Mouse (Mus musculus) forebrain, postnatal 0 days (tissue): ENCODE measurements at regions not wholly inside any gene's neighbourhood (a gene's known extent, or its start where the extent isn't known, plus 50 kb on each side); places are given as distances from the start of the nearest gene placed in this dataset.

Source experiments
- ATAC-seq: fragments of 200-750 bp; cut with Nextera tagmentation; 2 replicates; pipeline ENCODE4 v1.8.0; 2017; ENCODE audit warnings: mild to moderate bottlenecking, moderate library complexity
- DNase-seq: peaks from one replicate; pipeline ENCODE4 v3.0.0-alpha.2; 2015
- H3K27ac ChIP-seq: fragments of 300-500 bp; sonication (generic); 2 replicates; pipeline ENCODE4 v1.5.1; 2014; ENCODE audit warnings: low read depth, mild to moderate bottlenecking, antibody characterized with exemption, low read length, moderate library complexity, mixed read lengths
- H3K27me3 ChIP-seq: fragments of 300-500 bp; sonication (generic); 2 replicates; pipeline ENCODE4 v1.6.1; 2014; ENCODE audit warnings: mild to moderate bottlenecking, low read length, mixed read lengths; ENCODE audit not compliant: insufficient read depth
- H3K36me3 ChIP-seq: fragments of 300-500 bp; sonication (generic); 2 replicates; pipeline ENCODE4 v1.6.1; 2014; ENCODE audit warnings: mild to moderate bottlenecking, moderate library complexity; ENCODE audit not compliant: insufficient read depth
- H3K4me1 ChIP-seq: fragments of 300-500 bp; sonication (generic); 2 replicates; pipeline ENCODE4 v1.6.1; 2014; ENCODE audit warnings: antibody characterized with exemption; ENCODE audit not compliant: insufficient read depth
- H3K4me2 ChIP-seq: fragments of 300-500 bp; sonication (generic); 2 replicates; pipeline ENCODE4 v1.6.1; 2014; ENCODE audit warnings: low read depth, mild to moderate bottlenecking, moderate library complexity
- H3K4me3 ChIP-seq: fragments of 300-500 bp; sonication (generic); 2 replicates; pipeline ENCODE4 v1.5.1; 2014; ENCODE audit warnings: low read depth, low read length, mixed read lengths
- H3K9ac ChIP-seq: fragments of 300-500 bp; sonication (generic); 2 replicates; pipeline ENCODE4 v1.6.1; 2014; ENCODE audit warnings: mild to moderate bottlenecking
- H3K9me3 ChIP-seq: fragments of 300-500 bp; sonication (generic); 2 replicates; pipeline ENCODE4 v1.6.1; 2016; ENCODE audit warnings: low read length
- CTCF ChIP-seq: sonication (generic); IDR thresholded peaks from 2 replicates; pipeline ENCODE4 v1.5.1; 2016; ENCODE audit warnings: antibody characterized with exemption, control low read depth, low read depth
- WGBS: fragments of 180-500 bp; shearing (Covaris S2); extraction: QIAGEN DNeasy Blood & Tissue Kit; methylation state at CpG from one replicate; pipeline ENCODE4 v1.1.7; 2014; 5-methylcytosine and 5-hydroxymethylcytosine counted together

DNA sequence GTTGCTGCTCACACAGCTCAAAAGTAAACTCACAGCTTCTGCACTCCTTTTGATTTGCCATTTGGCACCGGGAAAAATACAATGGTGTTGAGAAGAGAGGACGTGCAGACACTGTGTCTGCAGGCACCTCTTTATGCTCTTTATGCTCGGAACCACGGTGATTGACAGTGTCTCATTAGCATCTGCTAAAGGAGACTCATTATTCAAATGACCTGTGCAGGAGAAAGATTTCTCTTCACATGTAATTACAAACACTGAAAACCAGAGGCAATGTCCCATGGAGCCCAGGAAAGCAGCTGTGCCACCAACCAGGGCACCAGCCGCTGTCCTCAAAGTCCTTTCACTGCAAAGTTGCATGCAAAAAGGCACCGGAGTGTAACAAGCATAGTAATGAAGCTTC is 175.2 kb downstream of the Plod2 start:
- Histone ChIP-seq H3K4me1 (no peaks in the 10 kb centered on the region), H3K9ac (no peak overlapping the region), H3K27ac (no peak overlapping the region), H3K27me3 (no peaks in the 10 kb centered on the region), H3K4me3 (no peak overlapping the region), H3K36me3 (no peaks in the 10 kb centered on the region), H3K4me2 (no peak overlapping the region), H3K9me3 (no peaks in the 10 kb centered on the region)
- 10% methylated on average over 6 of the region's 6 CpGs for WGBS
- DNase-seq (no peak), ATAC-seq (peak; percentile 77)
- TF ChIP-seq CTCF = no peak

DNA sequence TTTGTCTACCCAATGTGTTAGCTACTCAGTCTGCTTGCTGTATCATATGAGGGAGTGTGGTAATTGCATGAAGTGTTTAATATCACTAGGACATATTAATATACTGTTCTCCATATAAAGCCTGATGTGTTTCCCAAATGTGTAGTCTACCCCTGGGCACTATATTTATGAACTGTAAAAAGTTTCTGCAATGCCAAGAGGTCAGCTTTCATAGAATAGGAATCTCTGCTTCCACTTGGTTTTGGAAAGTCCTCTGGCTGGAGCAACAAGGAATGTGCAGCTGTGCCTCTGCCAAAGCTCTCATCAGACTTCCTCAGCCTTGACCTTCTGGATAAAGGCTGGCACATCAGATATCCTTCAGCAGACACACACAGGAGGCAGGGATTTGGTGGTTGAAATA is 176.3 kb downstream of the Plod2 start:
- Histone ChIP-seq H3K36me3 (no peaks in the 10 kb centered on the region), H3K9me3 (no peaks in the 10 kb centered on the region), H3K4me1 (no peaks in the 10 kb centered on the region), H3K4me3 (no peak overlapping the region), H3K9ac (no peak overlapping the region), H3K4me2 (no peak overlapping the region), H3K27ac (no peak overlapping the region), H3K27me3 (no peaks in the 10 kb centered on the region)
- DNase-seq (no peak), ATAC-seq (no peak)
- no peak for TF ChIP-seq CTCF

DNA sequence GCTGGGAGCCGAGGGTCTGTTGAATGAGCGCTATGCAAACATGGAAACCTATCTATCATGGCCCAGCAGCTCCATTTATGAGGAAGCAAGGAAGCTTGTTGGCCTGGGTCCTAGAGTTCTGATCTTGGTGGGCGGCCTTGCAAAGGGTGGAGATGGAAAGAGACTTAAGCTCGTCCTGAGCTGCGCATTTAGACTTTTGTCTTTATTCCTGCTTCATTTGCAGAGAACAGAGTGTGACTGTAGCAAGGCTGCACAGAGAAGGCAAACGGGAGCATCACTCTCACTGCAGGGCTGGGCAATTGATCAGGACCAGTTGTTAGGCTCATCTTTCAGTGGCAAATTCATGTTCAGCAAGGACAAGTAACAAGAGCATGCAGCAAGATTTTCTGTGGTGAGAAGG is 177.2 kb downstream of the Plod2 start:
- Histone ChIP-seq H3K4me1 (no peaks in the 10 kb centered on the region), H3K4me2 (no peak overlapping the region), H3K27me3 (no peaks in the 10 kb centered on the region), H3K36me3 (no peaks in the 10 kb centered on the region), H3K9ac (no peak overlapping the region), H3K9me3 (no peaks in the 10 kb centered on the region), H3K4me3 (no peak overlapping the region), H3K27ac (no peak overlapping the region)
- 42% methylated on average over 6 of the region's 6 CpGs for WGBS
- ATAC-seq (no peak), DNase-seq (no peak)
- TF ChIP-seq CTCF = no peak

DNA sequence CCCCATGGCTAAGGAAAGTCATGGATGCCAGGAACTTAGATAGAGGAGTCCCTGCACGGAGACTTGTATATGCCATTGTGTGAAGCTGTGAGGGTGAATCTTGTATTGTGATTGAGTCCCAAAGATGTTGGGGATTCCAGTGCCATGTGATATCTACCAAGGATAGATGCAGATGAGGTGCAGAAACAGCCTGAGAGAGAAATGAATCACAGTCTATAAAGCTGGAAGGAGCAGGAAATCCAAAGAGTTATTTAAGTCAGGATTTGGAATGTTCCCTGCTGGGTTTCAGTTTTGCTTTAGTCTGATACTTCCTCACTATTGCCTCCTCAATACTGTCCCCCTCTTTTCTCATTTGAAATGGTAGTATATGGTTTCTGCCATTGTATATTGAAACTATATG is 186.8 kb downstream of the Plod2 start:
- no peak for TF ChIP-seq CTCF
- WGBS = 84% methylated on average over 1 of the region's 1 CpGs
- Histone ChIP-seq H3K27me3 (no peaks in the 10 kb centered on the region), H3K9me3 (no peaks in the 10 kb centered on the region), H3K4me1 (no peaks in the 10 kb centered on the region), H3K4me3 (no peak overlapping the region), H3K36me3 (no peaks in the 10 kb centered on the region), H3K9ac (no peak overlapping the region), H3K4me2 (no peak overlapping the region), H3K27ac (no peak overlapping the region)
- ATAC-seq (no peak), DNase-seq (no peak)

DNA sequence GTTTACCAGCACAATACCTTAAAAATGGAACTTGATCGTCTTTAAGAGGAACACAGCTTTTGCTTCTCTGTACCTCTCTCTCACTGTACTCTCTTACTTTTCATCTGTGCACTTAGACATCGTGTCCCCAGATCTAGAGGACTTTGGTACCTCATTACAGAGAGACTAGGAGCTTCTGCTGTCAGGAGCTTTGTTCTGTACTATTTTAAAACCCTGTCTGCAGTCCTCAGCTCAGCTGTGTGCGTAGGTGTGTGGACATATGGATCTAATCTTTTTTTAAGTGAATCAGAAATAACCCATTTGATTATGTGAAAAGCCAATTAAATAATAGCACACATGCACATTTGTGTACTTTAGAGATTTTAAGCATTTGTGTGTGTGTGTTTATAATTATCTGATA is 189.4 kb downstream of the Plod2 start:
- Histone ChIP-seq H3K27me3 (no peaks in the 10 kb centered on the region), H3K27ac (no peak overlapping the region), H3K4me2 (no peak overlapping the region), H3K4me1 (no peaks in the 10 kb centered on the region), H3K9me3 (no peaks in the 10 kb centered on the region), H3K36me3 (no peaks in the 10 kb centered on the region), H3K4me3 (no peak overlapping the region), H3K9ac (no peak overlapping the region)
- DNase-seq (no peak), ATAC-seq (no peak)
- WGBS = 75% methylated on average over 3 of the region's 3 CpGs
- no peak for TF ChIP-seq CTCF

DNA sequence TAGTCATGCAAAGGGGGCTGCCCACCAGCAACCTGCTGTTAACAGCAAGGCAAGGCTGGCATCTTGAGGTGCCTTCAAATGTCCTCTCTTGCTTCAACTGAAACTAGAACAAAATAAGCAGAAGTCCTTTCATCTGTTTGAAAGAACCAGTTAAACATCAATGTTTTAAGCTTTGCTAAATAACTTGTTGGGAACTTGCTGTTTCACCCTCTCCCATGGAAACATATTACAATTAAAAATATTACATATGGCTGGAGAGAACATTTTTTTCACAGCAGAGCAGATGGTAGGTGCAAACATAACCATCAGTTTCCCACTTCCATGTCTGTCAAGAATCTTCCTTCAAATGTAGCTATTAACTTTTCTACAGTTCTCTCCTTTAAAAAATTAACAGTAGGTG is 225.5 kb downstream of the Plod2 start:
- no peaks in the 10 kb centered on the region for H3K9me3 ChIP-seq
- no peak overlapping the region for H3K27ac ChIP-seq
- H3K4me3 ChIP-seq = no peak overlapping the region
- peak; percentile 37 for DNase-seq
- H3K4me2 ChIP-seq = no peak overlapping the region
- no peaks in the 10 kb centered on the region for H3K27me3 ChIP-seq
- no peak overlapping the region for H3K9ac ChIP-seq
- no peak for TF ChIP-seq CTCF
- peak; percentile 69 for ATAC-seq
- H3K36me3 ChIP-seq = no peaks in the 10 kb centered on the region
- 0 out of 2 replicates have a peak, but pooled peaks cover 3% of the 10 kb centered on the region for H3K4me1 ChIP-seq

DNA sequence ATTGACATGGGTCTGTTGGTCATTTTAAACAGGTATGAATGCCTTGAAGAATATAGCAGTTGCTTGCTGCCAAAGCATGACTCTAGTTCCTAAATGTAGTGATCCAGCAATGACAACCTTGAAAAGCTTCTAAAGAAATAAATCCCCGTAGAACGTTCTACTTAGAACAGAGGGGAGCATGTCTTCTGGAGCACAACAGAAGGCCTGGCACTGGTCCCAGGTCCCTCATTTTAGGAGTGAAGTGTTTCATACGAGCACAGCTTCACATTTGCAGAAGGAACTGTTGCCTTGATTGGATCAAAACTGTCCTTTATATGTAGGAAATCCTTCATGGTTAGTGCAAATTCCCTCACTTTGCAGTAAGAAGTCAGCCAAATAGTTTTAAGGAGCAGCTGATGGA is 226.4 kb downstream of the Plod2 start:
- H3K27me3 ChIP-seq = no peaks in the 10 kb centered on the region
- no peak overlapping the region for H3K27ac ChIP-seq
- DNase-seq = peak; percentile 70
- 33% methylated on average over 3 of the region's 3 CpGs for WGBS
- no peaks in the 10 kb centered on the region for H3K9me3 ChIP-seq
- TF ChIP-seq CTCF = no peak
- ATAC-seq = peak; percentile 64
- H3K4me1 ChIP-seq = 0 out of 2 replicates have a peak, but pooled peaks cover 3% of the 10 kb centered on the region
- no peak overlapping the region for H3K4me3 ChIP-seq
- no peaks in the 10 kb centered on the region for H3K36me3 ChIP-seq
- no peak overlapping the region for H3K9ac ChIP-seq
- H3K4me2 ChIP-seq = no peak overlapping the region

DNA sequence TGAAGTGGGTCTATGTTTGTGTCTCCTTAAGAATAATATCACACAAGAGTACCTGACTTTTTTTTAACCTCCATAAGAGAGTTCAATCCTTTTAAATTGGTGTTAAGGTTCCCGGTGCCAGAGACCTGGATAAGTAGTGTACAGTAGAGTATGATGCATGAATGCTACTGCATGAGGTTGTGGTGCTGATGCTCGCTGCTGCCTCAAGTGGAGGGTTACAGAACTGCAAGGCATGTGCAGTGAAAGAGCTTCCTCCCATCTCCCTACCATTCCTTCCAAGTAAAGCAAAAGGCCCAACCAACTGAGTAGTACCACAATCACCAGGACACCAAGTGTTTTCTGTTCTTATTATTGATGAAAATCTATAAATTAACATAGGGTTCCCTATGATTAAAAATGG is 227.5 kb downstream of the Plod2 start:
- no peaks in the 10 kb centered on the region for H3K27me3 ChIP-seq

More for the DNA sequence above, 227.5 kb downstream of the Plod2 start:
- Histone ChIP-seq H3K36me3 (no peaks in the 10 kb centered on the region), H3K9me3 (no peaks in the 10 kb centered on the region), H3K4me1 (0 out of 2 replicates have a peak, but pooled peaks cover 3% of the 10 kb centered on the region), H3K4me2 (no peak overlapping the region), H3K27ac (no peak overlapping the region), H3K9ac (no peak overlapping the region), H3K4me3 (no peak overlapping the region)
- DNase-seq (no peak), ATAC-seq (no peak)
- WGBS = 63% methylated on average over 2 of the region's 2 CpGs
- TF ChIP-seq CTCF = peak; percentile 55
